Mouse (Mus musculus) stomach, embryonic 15.5 days (tissue): ENCODE measurements around the gene Bex4. TPM values are rescaled to one million over a fixed set of nuclear protein-coding genes. Genes with fewer than 3 reads are reported as not detected.
"Not testable (repeated sequence)": the region's sequence is repeated elsewhere in the genome, so short reads cannot be mapped to it uniquely, and the experiment has no call there.

ENCODE experiments used
- ATAC-seq: fragments of 200-750 bp; cut with Nextera tagmentation; 2 replicates; pipeline ENCODE4 v1.8.0; 2017; ENCODE audit warnings: low read depth, moderate number of reproducible peaks, moderate TSS enrichment; ENCODE audit not compliant: insufficient read depth, low FRiP score
- H3K27ac ChIP-seq: fragments of 300-500 bp; sonication (generic); 2 replicates; pipeline ENCODE4 v1.5.1; 2015; ENCODE audit warnings: mild to moderate bottlenecking, inconsistent platforms
- H3K27me3 ChIP-seq: fragments of 300-500 bp; sonication (generic); replicated peaks from 2 replicates; pipeline ENCODE4 v1.6.1; 2015; ENCODE audit warnings: inconsistent platforms
- H3K36me3 ChIP-seq: fragments of 300-500 bp; sonication (generic); 2 replicates; pipeline ENCODE4 v1.6.1; 2015; ENCODE audit warnings: inconsistent platforms
- H3K4me1 ChIP-seq: fragments of 300-500 bp; sonication (generic); 2 replicates; pipeline ENCODE4 v1.6.1; 2015; ENCODE audit warnings: inconsistent platforms
- H3K4me2 ChIP-seq: fragments of 300-500 bp; sonication (generic); 2 replicates; pipeline ENCODE4 v1.6.1; 2015; ENCODE audit warnings: mild to moderate bottlenecking, inconsistent platforms
- H3K4me3 ChIP-seq: fragments of 300-500 bp; sonication (generic); replicated peaks from 2 replicates; pipeline ENCODE4 v1.5.1; 2015; ENCODE audit warnings: inconsistent platforms
- H3K9ac ChIP-seq: fragments of 300-500 bp; sonication (generic); 2 replicates; pipeline ENCODE4 v1.6.1; 2015; ENCODE audit warnings: inconsistent platforms
- H3K9me3 ChIP-seq: fragments of 300-500 bp; sonication (generic); 2 replicates; pipeline ENCODE4 v1.6.1; 2016; ENCODE audit warnings: inconsistent platforms
- WGBS: fragments of 180-500 bp; shearing (Covaris S2); methylation state at CpG from one replicate; pipeline ENCODE4 v1.1.7; 2015; 5-methylcytosine and 5-hydroxymethylcytosine counted together
- polyA plus RNA-seq: library from polyadenylated mRNA; unstranded; fragments of >200 nt; fragmentation: Nextera tagmentation; extraction: Ambion mirVana; gene quantifications from 2 replicates; pipeline ENCODE4 v1.2.1, GENCODE M21; 2015

Bex4 gene
- polyA plus RNA-seq, 1 experiment from 2014 or later = 123 TPM

GRCm38 (mm10) chrX:136139640-136140004 lies 826 bp downstream of the Bex4 start:
- peak overlapping the region; percentile 32 for H3K4me3 ChIP-seq
- H3K4me2 ChIP-seq = peak overlapping the region; percentile 44
- not testable (repeated sequence) for ATAC-seq, H3K36me3 ChIP-seq, H3K9me3 ChIP-seq, H3K27me3 ChIP-seq, H3K27ac ChIP-seq, H3K4me1 ChIP-seq, H3K9ac ChIP-seq
- 38% methylated on average over 5 of the region's 5 CpGs for WGBS

- H3K4me1 ChIP-seq = no peaks in the 10 kb centered on the region
- no peak overlapping the region for H3K4me3 ChIP-seq
- H3K36me3 ChIP-seq = no peaks in the 10 kb centered on the region
- H3K27me3 ChIP-seq = no peaks in the 10 kb centered on the region
- ATAC-seq = no peak
- H3K9me3 ChIP-seq = no peaks in the 10 kb centered on the region
- no peak overlapping the region for H3K9ac ChIP-seq
- H3K27ac ChIP-seq = no peak overlapping the region
- WGBS = 76% methylated on average over 5 of the region's 5 CpGs
- no peak overlapping the region for H3K4me2 ChIP-seq
Observed at GRCm38 (mm10) chrX:136141385-136141784, 2.6 kb downstream of the Bex4 start.

DNA sequence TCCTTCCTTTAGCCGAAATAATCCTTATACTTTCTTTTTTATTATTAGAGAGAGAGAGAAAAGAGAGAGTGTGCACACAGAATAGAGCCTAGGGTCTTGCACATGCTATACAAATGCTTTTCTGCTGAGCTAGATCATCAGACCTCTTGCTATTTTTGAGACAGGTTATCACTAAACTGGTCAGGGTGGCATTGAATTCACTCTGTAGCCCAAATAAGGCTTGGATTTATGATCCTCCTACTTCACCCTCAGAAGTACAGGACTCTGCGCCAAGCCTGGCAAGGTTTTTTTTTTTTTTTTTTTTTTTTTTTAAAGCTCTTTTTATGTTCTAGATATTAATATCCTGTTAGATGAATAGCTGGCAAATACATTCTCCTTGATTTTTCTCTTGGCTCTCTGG lies 4.9 kb downstream of the Bex4 start:
- Histone ChIP-seq H3K4me3 (no peak overlapping the region), H3K4me1 (no peaks in the 10 kb centered on the region), H3K9me3 (no peaks in the 10 kb centered on the region), H3K27ac (no peak overlapping the region), H3K4me2 (no peak overlapping the region), H3K9ac (no peak overlapping the region), H3K27me3 (no peaks in the 10 kb centered on the region), H3K36me3 (no peaks in the 10 kb centered on the region)
- 70% methylated on average over 2 of the region's 2 CpGs for WGBS
- no peak for ATAC-seq

- Histone ChIP-seq H3K4me1 (no peaks in the 10 kb centered on the region), H3K4me3 (no peak overlapping the region), H3K9me3 (no peaks in the 10 kb centered on the region), H3K9ac (no peak overlapping the region), H3K4me2 (no peak overlapping the region), H3K27ac (no peak overlapping the region), H3K27me3 (no peaks in the 10 kb centered on the region), H3K36me3 (no peaks in the 10 kb centered on the region)
- WGBS = 45% methylated on average over 7 of the region's 7 CpGs
- ATAC-seq = no peak
Observed at GRCm38 (mm10) chrX:136144195-136144594, 5.4 kb downstream of the Bex4 start.

DNA sequence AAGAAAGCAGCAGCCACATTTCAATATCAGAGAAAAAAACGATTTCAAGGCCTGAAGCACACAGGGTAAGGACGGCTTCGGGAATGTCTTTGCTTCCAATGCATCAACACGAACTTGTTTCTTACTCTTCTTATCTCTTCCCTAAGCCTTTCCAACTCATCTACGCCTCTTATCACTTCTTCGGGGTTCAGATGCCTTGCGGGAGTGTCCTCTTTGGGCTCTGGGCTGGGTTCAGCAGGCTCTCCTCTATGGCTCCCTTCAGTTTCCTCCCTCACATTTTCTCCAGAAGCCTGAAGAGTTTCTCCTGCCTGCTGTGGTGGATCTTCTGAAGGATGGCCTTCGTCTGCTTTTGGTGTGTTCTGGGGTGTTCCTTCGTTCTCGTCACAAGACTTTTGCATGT lies 31.8 kb downstream of the Bex4 start:
- 56% methylated on average over 10 of the region's 10 CpGs for WGBS
- ATAC-seq = no peak
- Histone ChIP-seq H3K27ac (no peak overlapping the region), H3K4me3 (peak overlapping the region; percentile 54), H3K9me3 (no peaks in the 10 kb centered on the region), H3K36me3 (no peaks in the 10 kb centered on the region), H3K9ac (no peak overlapping the region), H3K4me2 (peak overlapping the region; percentile 48), H3K27me3 (no peaks in the 10 kb centered on the region), H3K4me1 (no peaks in the 10 kb centered on the region)

- no peaks in the 10 kb centered on the region for H3K9me3 ChIP-seq
- peak overlapping the region; percentile 48 for H3K4me2 ChIP-seq
- no peaks in the 10 kb centered on the region for H3K27me3 ChIP-seq
- H3K36me3 ChIP-seq = no peaks in the 10 kb centered on the region
- peak overlapping the region; percentile 85 for H3K27ac ChIP-seq
- ATAC-seq = peak; percentile 71
- H3K4me3 ChIP-seq = peak overlapping the region; percentile 54
- no peaks in the 10 kb centered on the region for H3K4me1 ChIP-seq
- H3K9ac ChIP-seq = peak overlapping the region; percentile 37
- 18% methylated on average over 24 of the region's 24 CpGs for WGBS
Observed at GRCm38 (mm10) chrX:136171189-136172117, 32.7 kb downstream of the Bex4 start.

- peak within 1 kb of the TSS; percentile 37 for H3K9ac ChIP-seq
- peak within 1 kb of the TSS; percentile 54 for H3K4me3 ChIP-seq
- WGBS = 19% methylated on average over 10 of the region's 10 CpGs
- H3K27ac ChIP-seq = peak within 1 kb of the TSS; percentile 85
- H3K27me3 ChIP-seq = no peaks in the 10 kb centered on the region
- H3K4me1 ChIP-seq = no peaks in the 10 kb centered on the region
- ATAC-seq = peak; percentile 93
- no peaks in the 10 kb centered on the region for H3K36me3 ChIP-seq
- H3K9me3 ChIP-seq = no peaks in the 10 kb centered on the region
- peak within 1 kb of the TSS; percentile 48 for H3K4me2 ChIP-seq
Observed at GRCm38 (mm10) chrX:136172118-136172551, 33.3 kb downstream of the Bex4 start, which contains the start of gene Tceal8. Gene Tceal8 (minus strand): TSS chrX:136172342.

DNA sequence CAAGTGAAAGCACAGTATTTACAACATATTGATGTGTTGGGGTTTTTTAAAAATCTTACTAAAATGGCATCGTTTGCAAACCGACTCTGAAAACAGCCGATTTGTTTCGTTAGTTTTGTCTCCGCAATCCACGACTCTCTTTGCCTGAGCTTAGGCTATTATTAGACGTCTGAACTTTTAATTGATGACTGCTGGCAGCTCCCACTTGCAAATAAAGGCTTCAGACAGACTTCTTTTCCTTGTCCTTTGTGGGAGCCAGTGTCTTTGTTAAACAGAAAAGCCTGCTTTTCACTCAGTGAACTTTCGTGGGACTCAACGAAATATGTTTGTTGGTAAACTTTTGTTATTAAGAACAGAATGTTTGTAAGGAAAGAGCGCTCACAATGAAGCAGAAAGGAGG lies 34.0 kb downstream of the Bex4 start:
- Histone ChIP-seq H3K4me2 (peak overlapping the region; percentile 43), H3K36me3 (no peaks in the 10 kb centered on the region), H3K4me3 (peak overlapping the region; percentile 54; the same call in 1 of the 2 replicates), H3K9me3 (no peaks in the 10 kb centered on the region), H3K27me3 (no peaks in the 10 kb centered on the region), H3K27ac (peak overlapping the region; percentile 81; the same call in 1 of the 2 replicates), H3K4me1 (no peaks in the 10 kb centered on the region), H3K9ac (no peak overlapping the region)
- ATAC-seq = no peak
- 25% methylated on average over 10 of the region's 10 CpGs for WGBS

GRCm38 (mm10) chrX:136180897-136181553 lies 42.2 kb downstream of the Bex4 start:
- 25% methylated on average over 11 of the region's 11 CpGs for WGBS

GRCm38 (mm10) chrX:136183107-136183506 lies 44.3 kb downstream of the Bex4 start:
- 76% methylated on average over 1 of the region's 1 CpGs for WGBS
- H3K9ac ChIP-seq = no peak overlapping the region
- H3K4me3 ChIP-seq = no peak overlapping the region
- ATAC-seq = no peak
- H3K27me3 ChIP-seq = no peaks in the 10 kb centered on the region
- H3K9me3 ChIP-seq = no peaks in the 10 kb centered on the region
- H3K4me1 ChIP-seq = no peaks in the 10 kb centered on the region
- H3K27ac ChIP-seq = no peak overlapping the region
- H3K36me3 ChIP-seq = no peaks in the 10 kb centered on the region
- H3K4me2 ChIP-seq = no peak overlapping the region

More at GRCm38 (mm10) chrX:136180897-136181553, 42.2 kb downstream of the Bex4 start:
- Histone ChIP-seq H3K9me3 (no peaks in the 10 kb centered on the region), H3K4me1 (no peaks in the 10 kb centered on the region), H3K27ac (no peak overlapping the region), H3K9ac (no peak overlapping the region), H3K27me3 (no peaks in the 10 kb centered on the region), H3K36me3 (no peaks in the 10 kb centered on the region), H3K4me2 (no peak overlapping the region), H3K4me3 (no peak overlapping the region)
- ATAC-seq = no peak
